Mouse (Mus musculus) brain, embryonic 14.5 days (tissue): ENCODE measurements around the gene Cant1.

ENCODE experiments used
- CTCF ChIP-seq: fragments of 200-500 bp; IDR thresholded peaks from 2 replicates; pipeline ENCODE4 v1.5.1; 2012; ENCODE audit warnings: inconsistent platforms, mild to moderate bottlenecking, moderate library complexity, borderline replicate concordance; ENCODE audit not compliant: insufficient read depth, insufficient read length; ENCODE audit errors: extremely low read depth
- POLR2A ChIP-seq: fragments of 200-500 bp; IDR thresholded peaks from 2 replicates; pipeline ENCODE4 v1.6.1; 2012; ENCODE audit warnings: mild to moderate bottlenecking, inconsistent platforms, borderline replicate concordance; ENCODE audit not compliant: poor library complexity, insufficient read depth, insufficient read length, severe bottlenecking; ENCODE audit errors: extremely low read depth

DNA sequence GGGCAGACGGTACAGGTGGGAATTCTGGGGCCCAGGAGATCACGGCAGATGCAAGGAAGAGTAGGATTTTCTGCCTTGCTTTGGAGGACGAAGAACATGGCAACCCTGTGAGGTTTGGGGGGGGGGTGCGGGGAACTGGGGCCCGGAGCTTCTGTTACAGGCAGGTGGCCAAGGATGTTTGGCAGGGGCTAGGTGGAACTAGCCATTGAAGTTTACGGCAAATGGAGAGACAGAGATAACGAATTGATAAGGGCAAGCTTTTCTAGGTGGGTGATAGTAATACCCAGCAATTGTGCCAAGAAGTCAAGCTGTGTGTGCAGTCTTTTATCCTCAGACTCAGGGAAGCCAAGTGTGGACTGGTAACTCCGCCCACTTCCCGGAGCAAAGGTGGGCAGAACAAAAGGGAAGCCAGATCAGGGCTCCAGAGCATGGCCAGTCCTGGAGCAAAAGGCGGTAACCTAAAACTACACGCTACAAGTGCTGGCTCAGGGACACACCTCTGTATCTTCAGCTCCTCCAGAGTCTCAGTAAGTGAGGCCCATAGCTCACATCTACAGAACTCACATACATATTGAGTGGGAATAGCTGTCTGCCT is 48.7 kb upstream of the Cant1 start:
- TF ChIP-seq CTCF (no peak), POLR2A (no peak)
